Mouse (Mus musculus): ENCODE data around the gene Zpld1. TPM values are rescaled to one million over a fixed set of nuclear protein-coding genes. Genes with fewer than 3 reads are reported as not detected.

Zpld1 gene
- total RNA-seq (2017) = not detected in 2 replicates

- no peak for ATAC-seq (replicated peaks in 1 of 2; ENCODE audit: insufficient read depth in 1 of 2, low FRiP score in 2 of 2, low TSS enrichment in 1 of 2, low read depth in 1 of 2, poor library complexity in 2 of 2, severe bottlenecking in 2 of 2)
These were observed at the start of gene Zpld1 for GRCm38 (mm10) chr16:55297886-55298285. TSS of gene Zpld1 (minus strand) at chr16:55297986.

- no peak for ATAC-seq (replicated peaks in 1 of 2; ENCODE audit: insufficient read depth in 1 of 2, low FRiP score in 2 of 2, low TSS enrichment in 1 of 2, low read depth in 1 of 2, poor library complexity in 2 of 2, severe bottlenecking in 2 of 2)
These were observed 47.9 kb upstream of the Zpld1 start for GRCm38 (mm10) chr16:55345644-55346043.

- ATAC-seq (replicated peaks in 1 of 2; ENCODE audit: insufficient read depth in 1 of 2, low FRiP score in 2 of 2, low TSS enrichment in 1 of 2, low read depth in 1 of 2, poor library complexity in 2 of 2, severe bottlenecking in 2 of 2) = no peak
These were observed 24.0 kb upstream of the Zpld1 start for GRCm38 (mm10) chr16:55321542-55322514.

GRCm38 (mm10) chr16:55316996-55317395 is 19.2 kb upstream of the Zpld1 start:
- no peak for ATAC-seq (replicated peaks in 1 of 2; ENCODE audit: insufficient read depth in 1 of 2, low FRiP score in 2 of 2, low TSS enrichment in 1 of 2, low read depth in 1 of 2, poor library complexity in 2 of 2, severe bottlenecking in 2 of 2)

- no peak for ATAC-seq (replicated peaks in 1 of 2; ENCODE audit: insufficient read depth in 1 of 2, low FRiP score in 2 of 2, low TSS enrichment in 1 of 2, low read depth in 1 of 2, poor library complexity in 2 of 2, severe bottlenecking in 2 of 2)
These were observed 14.3 kb upstream of the Zpld1 start for GRCm38 (mm10) chr16:55312106-55312505.

- ATAC-seq (replicated peaks in 1 of 2; ENCODE audit: insufficient read depth in 1 of 2, low FRiP score in 2 of 2, low TSS enrichment in 1 of 2, low read depth in 1 of 2, poor library complexity in 2 of 2, severe bottlenecking in 2 of 2) = no peak
These were observed 15.1 kb downstream of the Zpld1 start for GRCm38 (mm10) chr16:55282696-55283095.

- no peak for ATAC-seq (replicated peaks in 1 of 2; ENCODE audit: insufficient read depth in 1 of 2, low FRiP score in 2 of 2, low TSS enrichment in 1 of 2, low read depth in 1 of 2, poor library complexity in 2 of 2, severe bottlenecking in 2 of 2)
These were observed 20.3 kb downstream of the Zpld1 start for GRCm38 (mm10) chr16:55277447-55277846.

GRCm38 (mm10) chr16:55265281-55265680 is 32.5 kb downstream of the Zpld1 start:
- ATAC-seq (replicated peaks in 1 of 2; ENCODE audit: insufficient read depth in 1 of 2, low FRiP score in 2 of 2, low TSS enrichment in 1 of 2, low read depth in 1 of 2, poor library complexity in 2 of 2, severe bottlenecking in 2 of 2) = no peak

GRCm38 (mm10) chr16:55260862-55261574 is 36.8 kb downstream of the Zpld1 start:
- no peak for ATAC-seq (replicated peaks in 1 of 2; ENCODE audit: insufficient read depth in 1 of 2, low FRiP score in 2 of 2, low TSS enrichment in 1 of 2, low read depth in 1 of 2, poor library complexity in 2 of 2, severe bottlenecking in 2 of 2)

- ATAC-seq (replicated peaks in 1 of 2; ENCODE audit: insufficient read depth in 1 of 2, low FRiP score in 2 of 2, low TSS enrichment in 1 of 2, low read depth in 1 of 2, poor library complexity in 2 of 2, severe bottlenecking in 2 of 2) = no peak
These were observed 38.1 kb downstream of the Zpld1 start for GRCm38 (mm10) chr16:55259719-55260118.

- no peak for ATAC-seq (replicated peaks in 1 of 2; ENCODE audit: insufficient read depth in 1 of 2, low FRiP score in 2 of 2, low TSS enrichment in 1 of 2, low read depth in 1 of 2, poor library complexity in 2 of 2, severe bottlenecking in 2 of 2)
These were observed 56.8 kb downstream of the Zpld1 start for GRCm38 (mm10) chr16:55240996-55241395.

GRCm38 (mm10) chr16:55228995-55229622 is 68.7 kb downstream of the Zpld1 start:
- ATAC-seq (replicated peaks in 1 of 2; ENCODE audit: insufficient read depth in 1 of 2, low FRiP score in 2 of 2, low TSS enrichment in 1 of 2, low read depth in 1 of 2, poor library complexity in 2 of 2, severe bottlenecking in 2 of 2) = no peak

- ATAC-seq (replicated peaks in 1 of 2; ENCODE audit: insufficient read depth in 1 of 2, low FRiP score in 2 of 2, low TSS enrichment in 1 of 2, low read depth in 1 of 2, poor library complexity in 2 of 2, severe bottlenecking in 2 of 2) = no peak
These were observed 93.8 kb downstream of the Zpld1 start for GRCm38 (mm10) chr16:55203945-55204344.

- ATAC-seq (replicated peaks in 1 of 2; ENCODE audit: insufficient read depth in 1 of 2, low FRiP score in 2 of 2, low TSS enrichment in 1 of 2, low read depth in 1 of 2, poor library complexity in 2 of 2, severe bottlenecking in 2 of 2) = no peak
These were observed 107.4 kb downstream of the Zpld1 start for GRCm38 (mm10) chr16:55190397-55190796.

GRCm38 (mm10) chr16:55185370-55185769 is 112.4 kb downstream of the Zpld1 start:
- no peak for ATAC-seq (replicated peaks in 1 of 2; ENCODE audit: insufficient read depth in 1 of 2, low FRiP score in 2 of 2, low TSS enrichment in 1 of 2, low read depth in 1 of 2, poor library complexity in 2 of 2, severe bottlenecking in 2 of 2)

All from hematopoietic stem cell, adult 5-6 weeks (primary cell).